Mouse (Mus musculus) megakaryocyte, embryonic 14.5 days (primary cell): ENCODE measurements around the gene Gm36245. TPM values are rescaled to one million over a fixed set of nuclear protein-coding genes. Genes with fewer than 3 reads are reported as not detected.
"Not testable (repeated sequence)": the region's sequence is repeated elsewhere in the genome, so short reads cannot be mapped to it uniquely, and the experiment has no call there.

Experiments
- H3K27me3 ChIP-seq: replicated peaks from 2 replicates; pipeline ENCODE3; 2012; ENCODE audit warnings: inconsistent platforms
- H3K36me3 ChIP-seq: replicated peaks from 2 replicates; pipeline ENCODE3; 2012; ENCODE audit warnings: low read length, inconsistent platforms, mixed read lengths
- H3K4me1 ChIP-seq: 2 replicates; pipeline ENCODE4 v1.6.1; 2012; ENCODE audit warnings: inconsistent platforms
- H3K4me3 ChIP-seq: replicated peaks from 2 replicates; pipeline ENCODE3; 2012; ENCODE audit warnings: moderate library complexity, mild to moderate bottlenecking, inconsistent platforms
- H3K9me3 ChIP-seq: 2 replicates; pipeline ENCODE4 v1.6.1; 2012; ENCODE audit warnings: inconsistent platforms
- FLI1 ChIP-seq: IDR thresholded peaks from 2 replicates; pipeline ENCODE4 v1.6.1; 2012; ENCODE audit warnings: low read length, inconsistent platforms, mixed read lengths
- GATA1 ChIP-seq: IDR thresholded peaks from 3 replicates; pipeline ENCODE4 v1.6.1; 2012; ENCODE audit warnings: mixed read lengths, low read length, inconsistent platforms, borderline replicate concordance
- polyA plus RNA-seq: library from polyadenylated mRNA; stranded (reverse); fragments of >175 nt; gene quantifications from 2 replicates; pipeline ENCODE4 v1.2.3, GENCODE M21; 2012; ENCODE audit warnings: low replicate concordance; ENCODE audit not compliant: insufficient read depth

The Gm36245 gene
- polyA plus RNA-seq, 1 experiment, result not detected

GRCm38 (mm10) chr15:77595961-77596360, 3.1 kb upstream of the Gm36245 start, which contains the start of gene Apol10b:
Gene Apol10b (minus strand): TSS chr15:77596125.
- peaks cover 6% of the 10 kb centered on the region for H3K27me3 ChIP-seq
- H3K36me3 ChIP-seq, result no peaks in the 10 kb centered on the region
- TF ChIP-seq GATA1 (no peak), FLI1 (no peak)
- no peaks in the 10 kb centered on the region for H3K9me3 ChIP-seq
- H3K4me1 ChIP-seq, result no peaks in the 10 kb centered on the region
- peak within 1 kb of the TSS; percentile 62 for H3K4me3 ChIP-seq

GRCm38 (mm10) chr15:77598429-77598828, 629 bp upstream of the Gm36245 start:
- Histone ChIP-seq H3K36me3 (no peaks in the 10 kb centered on the region), H3K4me3 (no peak overlapping the region), H3K9me3 (no peaks in the 10 kb centered on the region), H3K4me1 (no peaks in the 10 kb centered on the region), H3K27me3 (peaks cover 6% of the 10 kb centered on the region)
- TF ChIP-seq GATA1 (no peak), FLI1 (no peak)

DNA sequence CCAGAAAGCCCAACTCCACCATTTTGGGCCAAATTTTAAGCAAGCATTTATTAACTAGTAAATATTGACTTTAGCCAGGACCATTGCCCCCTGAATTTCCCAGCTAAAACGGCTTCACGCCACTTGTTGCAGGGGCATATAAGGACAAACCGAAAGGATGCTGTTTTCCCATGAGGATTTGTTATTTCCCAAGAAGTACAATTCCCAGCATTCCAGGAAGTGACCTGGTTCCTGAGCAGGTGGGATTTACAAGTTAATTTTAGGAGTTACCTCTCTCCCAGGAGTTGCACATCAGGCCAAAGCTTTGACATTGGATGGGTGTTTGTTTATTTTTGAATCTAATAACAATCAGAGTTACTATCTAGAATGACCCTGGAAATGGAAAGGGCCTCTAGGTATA, 7.0 kb downstream of the Gm36245 start:
- H3K27me3 ChIP-seq, result peaks cover 4% of the 10 kb centered on the region
- no peaks in the 10 kb centered on the region for H3K4me1 ChIP-seq
- H3K36me3 ChIP-seq, result no peaks in the 10 kb centered on the region
- H3K4me3 ChIP-seq, result no peak overlapping the region
- H3K9me3 ChIP-seq, result no peaks in the 10 kb centered on the region
- no peak for TF ChIP-seq FLI1
- no peak for TF ChIP-seq GATA1

DNA sequence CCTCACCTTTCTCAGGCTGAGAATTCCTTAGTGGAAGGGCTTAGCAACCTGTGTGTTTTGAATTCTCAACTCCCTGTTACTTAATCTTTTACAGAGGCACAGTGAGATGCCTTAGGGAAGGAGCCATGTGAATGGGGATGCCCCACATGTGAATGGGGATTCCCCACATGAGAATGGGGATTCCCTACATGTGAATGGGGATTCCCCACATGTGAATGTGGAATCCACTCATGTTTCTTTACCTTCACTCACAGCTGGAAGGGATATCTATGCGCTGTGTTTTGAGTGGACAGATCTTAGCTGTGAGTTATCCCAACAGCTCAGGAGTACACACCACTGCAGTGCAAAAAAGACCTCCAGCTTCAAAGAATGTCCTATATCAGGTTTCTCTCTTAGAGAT, 25.7 kb downstream of the Gm36245 start:
- H3K4me1 ChIP-seq, result no peaks in the 10 kb centered on the region
- H3K27me3 ChIP-seq, result no peaks in the 10 kb centered on the region
- H3K9me3 ChIP-seq, result no peaks in the 10 kb centered on the region
- H3K4me3 ChIP-seq, result no peak overlapping the region
- no peaks in the 10 kb centered on the region for H3K36me3 ChIP-seq
- TF ChIP-seq FLI1, result no peak
- TF ChIP-seq GATA1, result no peak

- not testable (repeated sequence) for H3K36me3 ChIP-seq, H3K9me3 ChIP-seq, H3K4me3 ChIP-seq, H3K4me1 ChIP-seq, H3K27me3 ChIP-seq
Measured at GRCm38 (mm10) chr15:77626471-77626870, 27.4 kb downstream of the Gm36245 start.

DNA sequence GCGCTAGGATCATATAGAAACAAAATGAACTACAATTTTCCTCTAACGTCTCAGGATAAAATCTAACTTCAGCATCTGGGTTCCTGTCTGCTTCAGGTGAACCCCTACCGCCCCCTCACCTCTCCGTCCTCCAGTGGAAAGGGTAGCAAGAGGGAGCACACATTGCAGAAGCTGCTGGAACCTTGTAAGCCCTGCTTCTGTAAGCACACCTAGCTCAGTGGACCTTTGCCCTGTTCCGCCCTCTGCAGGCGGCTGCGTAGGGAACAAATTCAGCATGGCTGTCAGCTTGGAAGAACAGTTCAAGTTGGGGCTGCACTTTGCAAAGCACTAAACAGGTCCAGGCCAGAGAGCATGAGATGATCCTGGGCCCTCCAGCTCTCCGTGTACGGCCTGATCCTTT, 29.6 kb downstream of the Gm36245 start:
- H3K36me3 ChIP-seq, result not testable (repeated sequence)

GRCm38 (mm10) chr15:77629822-77630221, 30.8 kb downstream of the Gm36245 start:
- H3K27me3 ChIP-seq, H3K4me1 ChIP-seq, H3K4me3 ChIP-seq, H3K9me3 ChIP-seq, H3K36me3 ChIP-seq: not testable (repeated sequence)

More for the DNA sequence above, 29.6 kb downstream of the Gm36245 start:
- H3K4me1 ChIP-seq, H3K4me3 ChIP-seq, H3K27me3 ChIP-seq, H3K9me3 ChIP-seq: not testable (repeated sequence)

GRCm38 (mm10) chr15:77643176-77643575, 44.1 kb downstream of the Gm36245 start, which contains the start of gene Apol11b:
Gene Apol11b (minus strand): TSS chr15:77643286.
- H3K36me3 ChIP-seq, H3K4me3 ChIP-seq, H3K4me1 ChIP-seq, H3K9me3 ChIP-seq, H3K27me3 ChIP-seq: not testable (repeated sequence)

DNA sequence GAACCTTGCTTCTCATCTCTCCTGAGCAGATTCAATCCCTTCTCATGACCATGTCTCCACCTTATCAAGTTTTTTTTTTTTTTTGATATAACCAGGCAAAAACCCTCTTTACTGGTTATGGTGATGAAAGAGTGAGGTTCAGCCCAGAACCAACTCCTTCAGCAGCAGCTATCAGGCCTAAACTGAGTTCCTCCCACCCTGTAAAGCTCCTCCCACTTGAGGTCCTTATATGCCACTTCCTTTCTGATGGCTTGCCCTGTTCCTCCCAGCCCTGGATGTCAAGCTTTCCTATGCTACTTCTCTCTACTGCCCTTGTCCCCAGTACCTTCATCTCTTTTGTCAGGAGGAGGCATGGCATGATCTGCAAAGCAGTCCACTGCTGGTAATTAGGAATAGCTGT, 52.1 kb downstream of the Gm36245 start:
- not testable (repeated sequence) for H3K4me1 ChIP-seq, H3K27me3 ChIP-seq, H3K36me3 ChIP-seq, H3K4me3 ChIP-seq, H3K9me3 ChIP-seq

Other genes with a start within 250 kb of the Gm36245 start
- not detected in 2 replicates for gene Apol7a, start 200.1 kb upstream of the Gm36245 start, polyA plus RNA-seq
- not detected in 2 replicates for gene Apol9a, start 188.1 kb upstream of the Gm36245 start, polyA plus RNA-seq
- not detected in 2 replicates for gene Apol7b, start 151.8 kb upstream of the Gm36245 start, polyA plus RNA-seq
- not detected in 2 replicates for gene Apol10a, start 122.2 kb upstream of the Gm36245 start, polyA plus RNA-seq
- gene Apol11a, start 91.0 kb upstream of the Gm36245 start, polyA plus RNA-seq, result not detected in 2 replicates
- gene Apol7c, start 65.9 kb upstream of the Gm36245 start, polyA plus RNA-seq, result not detected in 2 replicates
- gene 1700025B11Rik, start 37.4 kb upstream of the Gm36245 start, polyA plus RNA-seq, result not detected in 2 replicates
- gene Apol10b, start 3.1 kb upstream of the Gm36245 start, polyA plus RNA-seq, result not detected in 2 replicates
- 0.37 TPM in 1 of 2 replicates, not detected in the other for gene Apol11b, start 44.0 kb downstream of the Gm36245 start, polyA plus RNA-seq
- gene Apol7e, start 99.6 kb downstream of the Gm36245 start, polyA plus RNA-seq, result not detected in 2 replicates
- 1.2 TPM in 1 of 2 replicates, not detected in the other for gene Apol9b, start 129.8 kb downstream of the Gm36245 start, polyA plus RNA-seq
- 0.82 and 2.7 TPM in 2 replicates for gene Apol8, start 157.7 kb downstream of the Gm36245 start, polyA plus RNA-seq
- gene Myh9, start 242.9 kb downstream of the Gm36245 start, polyA plus RNA-seq, result 1,439 and 1,641 TPM in 2 replicates